Mouse (Mus musculus) cerebellum, adult 2 months (tissue): ENCODE results near the gene Dkc1. TPM values are rescaled to one million over a fixed set of nuclear protein-coding genes. Genes with fewer than 3 reads are reported as not detected.

Experiments used
- DNase-seq, 2 experiments: peaks; one replicate each; pipeline ENCODE4 v3.0.0; 2021
- H3K27ac ChIP-seq: fragments of 200-500 bp; 2 replicates; pipeline ENCODE4 v1.5.1; 2012; ENCODE audit warnings: low read length, control low read depth, inconsistent platforms; ENCODE audit not compliant: insufficient read depth
- H3K27me3 ChIP-seq: fragments of 200-500 bp; 2 replicates; pipeline ENCODE4 v1.6.1; 2012; ENCODE audit warnings: inconsistent platforms, mild to moderate bottlenecking, low read length, moderate library complexity; ENCODE audit not compliant: control insufficient read depth, insufficient read depth
- H3K4me1 ChIP-seq: fragments of 200-500 bp; 2 replicates; pipeline ENCODE4 v1.6.1; 2011; ENCODE audit warnings: low read length; ENCODE audit not compliant: control insufficient read depth, insufficient read depth
- H3K4me3 ChIP-seq: fragments of 200-500 bp; replicated peaks from 2 replicates; pipeline ENCODE3; 2011; ENCODE audit warnings: mild to moderate bottlenecking, low read depth, low read length, control low read depth; ENCODE audit not compliant: insufficient read depth
- CTCF ChIP-seq: fragments of 200-500 bp; IDR thresholded peaks from 2 replicates; pipeline ENCODE4 v1.5.1; 2011; ENCODE audit warnings: low read depth, mild to moderate bottlenecking, control low read depth, low read length, moderate library complexity, borderline replicate concordance; ENCODE audit not compliant: insufficient read depth
- POLR2A ChIP-seq: fragments of 200-500 bp; IDR thresholded peaks from 2 replicates; pipeline ENCODE4 v1.6.1; 2011; ENCODE audit warnings: low read length, control low read depth, borderline replicate concordance; ENCODE audit not compliant: insufficient read depth
- WGBS: fragments of 180-500 bp; shearing (Covaris S2); methylation state at CpG from one replicate; pipeline ENCODE4 v1.1.7; 2018; 5-methylcytosine and 5-hydroxymethylcytosine counted together
- polyA plus RNA-seq: library from polyadenylated mRNA; depleted of rRNA; stranded (reverse); fragments of >200 nt; gene quantifications from 2 replicates; pipeline ENCODE4 v1.2.3, GENCODE M21; 2012

Gene Dkc1
- polyA plus RNA-seq, 1 experiment: 48.8 TPM

DNA sequence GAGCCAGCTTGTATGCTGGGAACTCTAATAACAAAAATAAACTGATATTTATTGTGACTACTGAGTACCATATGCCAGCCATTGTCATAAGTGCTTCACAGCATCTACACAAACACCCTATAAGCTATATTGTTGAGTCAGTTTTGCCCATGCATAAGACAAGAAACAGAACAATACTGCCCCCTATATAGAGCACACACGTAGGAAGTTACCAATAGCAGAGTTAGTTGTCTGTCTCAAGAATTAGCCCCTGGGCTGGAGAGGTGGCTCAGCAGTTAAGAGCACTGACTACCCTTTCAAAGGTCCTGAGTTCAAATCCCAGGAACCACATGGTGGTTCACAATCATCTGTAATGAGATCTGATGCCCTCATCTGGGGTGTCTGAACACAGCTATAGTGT is 10.0 kb upstream of the Dkc1 start:
- 13% methylated on average over 1 of the region's 1 CpGs for WGBS
- Histone ChIP-seq H3K4me1 (no peaks in the 10 kb centered on the region), H3K27ac (no peak overlapping the region), H3K27me3 (no peaks in the 10 kb centered on the region), H3K4me3 (no peak overlapping the region)
- no peak for DNase-seq
- no peak for TF ChIP-seq POLR2A
- TF ChIP-seq CTCF: no peak

DNA sequence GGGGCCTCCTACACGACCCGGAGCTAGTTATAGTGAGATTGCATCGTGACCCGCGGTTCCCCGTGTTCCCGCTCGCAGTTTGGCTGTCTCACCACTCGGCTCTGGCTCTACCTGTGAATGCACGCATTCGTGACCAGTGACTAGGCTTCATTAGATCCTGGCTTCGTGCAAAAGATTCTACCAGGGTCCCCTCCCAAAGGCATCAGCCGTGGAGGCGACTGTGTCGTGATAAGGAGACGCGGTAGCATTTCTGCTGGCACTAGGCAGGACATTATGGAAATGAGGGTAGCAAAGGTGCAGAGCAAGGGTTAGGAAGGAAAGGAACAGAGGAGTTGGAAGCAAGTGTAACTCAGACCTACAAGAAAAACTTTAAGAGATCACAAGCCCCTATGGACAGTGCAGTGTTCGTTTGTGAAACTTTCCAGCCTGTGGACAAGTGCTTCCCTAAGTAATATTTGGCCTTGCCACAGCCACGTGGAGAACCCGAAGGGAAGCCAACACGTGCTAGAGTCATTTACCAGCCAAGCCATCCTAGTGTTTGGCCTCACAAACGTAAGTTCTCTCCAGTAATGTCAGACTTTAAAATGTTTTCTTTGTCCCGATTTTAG is 613 bp downstream of the Dkc1 start:
- H3K27ac ChIP-seq: no peak overlapping the region
- H3K4me3 ChIP-seq: peak overlapping the region; percentile 92
- TF ChIP-seq POLR2A (no peak; the same call in 1 of the 2 replicates), CTCF (no peak)
- 6% methylated on average over 23 of the region's 23 CpGs for WGBS
- DNase-seq: peak in 1 of 2 experiments; percentile 10
- H3K27me3 ChIP-seq: no peaks in the 10 kb centered on the region
- H3K4me1 ChIP-seq: no peaks in the 10 kb centered on the region

DNA sequence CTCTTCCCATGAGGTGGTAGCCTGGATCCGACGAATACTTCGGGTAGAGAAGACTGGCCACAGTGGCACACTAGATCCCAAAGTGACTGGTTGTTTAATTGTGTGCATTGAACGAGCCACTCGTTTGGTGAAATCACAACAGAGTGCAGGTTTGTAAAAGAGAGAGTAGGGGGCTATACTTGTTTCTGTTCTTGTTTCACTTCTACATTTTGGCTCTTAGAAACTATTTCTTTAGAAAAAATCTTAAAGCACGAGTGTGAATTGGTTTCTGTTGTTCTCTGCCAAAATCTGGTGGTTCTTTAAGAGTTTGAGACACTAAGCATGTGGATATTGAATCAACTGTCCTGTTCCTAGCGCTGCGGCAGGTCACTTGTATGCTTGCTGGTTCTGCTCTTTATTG is 3.1 kb downstream of the Dkc1 start:
- no peaks in the 10 kb centered on the region for H3K4me1 ChIP-seq
- no peak for DNase-seq
- TF ChIP-seq POLR2A (no peak), CTCF (no peak)
- WGBS: 86% methylated on average over 8 of the region's 8 CpGs
- H3K27ac ChIP-seq: no peak overlapping the region
- no peak overlapping the region for H3K4me3 ChIP-seq
- no peaks in the 10 kb centered on the region for H3K27me3 ChIP-seq

DNA sequence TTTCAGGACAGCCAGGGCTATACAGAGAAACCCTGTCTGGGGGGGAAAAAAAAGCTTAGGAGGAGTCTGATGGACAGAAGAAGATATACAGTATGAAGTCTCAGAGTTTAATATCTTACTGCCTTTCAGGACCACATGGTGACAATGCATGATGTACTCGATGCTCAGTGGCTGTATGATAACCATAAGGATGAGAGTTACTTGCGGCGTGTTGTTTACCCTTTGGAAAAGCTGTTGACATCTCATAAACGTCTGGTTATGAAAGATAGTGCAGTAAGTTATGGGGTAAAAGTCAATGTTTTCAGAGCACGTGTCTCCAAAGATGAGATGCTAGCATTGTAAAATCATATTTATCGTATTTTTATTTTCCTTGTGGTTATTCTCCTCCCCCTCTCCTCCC is 6.6 kb downstream of the Dkc1 start:
- H3K27me3 ChIP-seq: no peaks in the 10 kb centered on the region
- no peaks in the 10 kb centered on the region for H3K4me1 ChIP-seq
- H3K4me3 ChIP-seq: no peak overlapping the region
- 87% methylated on average over 6 of the region's 6 CpGs for WGBS
- no peak for TF ChIP-seq CTCF
- no peak for TF ChIP-seq POLR2A
- H3K27ac ChIP-seq: no peak overlapping the region
- DNase-seq: no peak

DNA sequence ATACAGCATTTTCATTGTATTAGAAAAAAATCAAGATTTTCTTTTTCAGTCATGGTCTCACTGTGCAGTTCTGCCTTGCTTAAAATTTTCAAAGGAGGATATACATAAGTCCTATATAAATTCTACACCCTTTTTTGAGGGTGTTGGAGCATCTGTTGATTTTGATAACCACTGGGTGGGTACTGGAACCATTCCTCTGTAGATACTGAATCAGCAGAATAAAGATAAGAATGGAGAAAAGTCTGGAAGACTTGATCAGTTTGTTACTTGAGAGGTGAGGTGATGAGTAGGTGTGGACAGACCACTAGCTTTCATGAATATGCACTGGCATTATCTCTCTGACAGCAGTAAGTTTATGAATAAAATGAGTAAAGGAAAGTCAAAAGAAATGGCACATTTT is 19.9 kb downstream of the Dkc1 start:
- Histone ChIP-seq H3K27ac (no peak overlapping the region), H3K4me3 (no peak overlapping the region), H3K27me3 (no peaks in the 10 kb centered on the region), H3K4me1 (no peaks in the 10 kb centered on the region)
- TF ChIP-seq POLR2A (no peak), CTCF (no peak)
- DNase-seq: no peak

DNA sequence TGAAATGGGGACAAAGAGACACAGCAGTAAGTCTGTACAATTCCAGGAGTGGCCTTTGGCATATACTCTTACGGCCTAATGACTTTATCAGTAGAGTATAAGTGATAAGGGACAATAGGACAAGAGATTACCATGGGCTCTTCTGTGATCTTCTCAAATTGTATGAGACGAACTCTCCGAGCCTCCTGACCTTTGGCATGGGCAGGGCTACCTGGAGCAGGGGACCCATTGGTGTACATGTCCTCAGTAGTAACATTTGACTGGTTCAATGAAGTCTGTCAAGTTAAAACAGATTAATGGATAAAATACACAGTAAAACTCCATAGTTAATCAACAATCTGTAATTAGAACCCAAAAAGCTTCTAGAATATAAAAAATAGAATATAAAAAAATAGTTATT is 30.0 kb downstream of the Dkc1 start:
- H3K4me3 ChIP-seq: no peak overlapping the region
- no peaks in the 10 kb centered on the region for H3K27me3 ChIP-seq
- no peak for TF ChIP-seq POLR2A
- no peak for TF ChIP-seq CTCF
- no peak for DNase-seq
- WGBS: 87% methylated on average over 3 of the region's 3 CpGs
- no peaks in the 10 kb centered on the region for H3K4me1 ChIP-seq
- H3K27ac ChIP-seq: no peak overlapping the region

DNA sequence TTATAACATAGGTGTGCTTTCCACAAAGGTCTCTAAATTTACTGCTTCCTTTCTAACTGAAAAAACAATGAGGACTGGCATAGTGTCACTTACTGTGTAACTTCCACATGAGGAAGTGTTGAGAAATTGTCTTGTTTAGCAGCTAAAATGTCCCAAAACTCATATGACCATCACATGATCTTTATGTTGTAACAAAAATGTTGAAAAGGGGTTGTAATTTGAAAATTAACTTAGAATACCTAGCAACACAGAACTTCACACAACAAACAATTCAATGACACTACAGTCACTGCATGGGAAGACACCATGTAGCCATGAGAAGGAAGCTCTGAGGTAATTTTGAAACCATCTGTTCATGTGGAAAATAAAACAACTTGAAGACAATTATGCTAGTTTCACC is 31.2 kb downstream of the Dkc1 start:
- DNase-seq: no peak
- no peak overlapping the region for H3K4me3 ChIP-seq
- H3K4me1 ChIP-seq: no peaks in the 10 kb centered on the region
- no peak overlapping the region for H3K27ac ChIP-seq
- no peak for TF ChIP-seq CTCF
- no peak for TF ChIP-seq POLR2A
- H3K27me3 ChIP-seq: no peaks in the 10 kb centered on the region

DNA sequence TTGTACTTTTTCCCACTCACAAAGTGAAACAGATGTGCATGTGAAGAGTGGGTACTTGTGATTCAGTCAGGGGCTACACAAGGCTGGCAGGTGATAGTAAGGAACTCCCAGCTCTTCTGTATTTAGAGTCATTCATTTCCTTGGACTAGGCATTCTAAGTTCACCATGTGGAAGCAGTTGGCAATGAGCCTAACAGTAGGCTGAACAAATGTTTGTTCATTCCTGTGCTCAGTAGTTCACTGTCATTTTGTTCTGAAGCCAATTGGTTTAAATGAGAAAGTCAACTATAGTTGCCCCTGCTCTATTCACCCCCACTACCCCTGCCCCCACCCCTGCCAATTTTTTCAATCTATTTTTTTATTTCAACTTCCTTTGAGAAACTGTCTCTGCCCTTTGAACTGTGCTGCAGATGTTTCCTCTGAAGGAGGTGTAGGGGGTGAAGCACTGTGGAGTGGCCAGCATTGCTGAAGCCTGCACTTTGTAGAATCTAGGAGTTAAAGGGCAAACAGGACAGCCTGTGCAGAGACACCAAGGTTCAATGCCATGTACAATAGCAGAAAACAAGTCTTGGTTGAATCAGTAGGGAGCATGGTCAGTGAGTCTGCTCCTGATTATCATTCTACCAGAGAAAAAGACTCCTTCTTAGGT is 32.8 kb downstream of the Dkc1 start:
- no peak overlapping the region for H3K27ac ChIP-seq
- H3K4me1 ChIP-seq: no peaks in the 10 kb centered on the region
- H3K4me3 ChIP-seq: no peak overlapping the region
- H3K27me3 ChIP-seq: no peaks in the 10 kb centered on the region
- peak; percentile 18 to 41 for DNase-seq
- TF ChIP-seq POLR2A: no peak
- TF ChIP-seq CTCF: no peak
